Mouse (Mus musculus) right cerebral cortex, postnatal 4 days (tissue): ENCODE measurements at regions not wholly inside any gene's neighbourhood (a gene's known extent, or its start where the extent isn't known, plus 50 kb on each side); places are given as distances from the start of the nearest gene placed in this dataset.

Experiments
- DNase-seq: peaks from one replicate; pipeline ENCODE4 v3.0.0-alpha.2; 2022

DNA sequence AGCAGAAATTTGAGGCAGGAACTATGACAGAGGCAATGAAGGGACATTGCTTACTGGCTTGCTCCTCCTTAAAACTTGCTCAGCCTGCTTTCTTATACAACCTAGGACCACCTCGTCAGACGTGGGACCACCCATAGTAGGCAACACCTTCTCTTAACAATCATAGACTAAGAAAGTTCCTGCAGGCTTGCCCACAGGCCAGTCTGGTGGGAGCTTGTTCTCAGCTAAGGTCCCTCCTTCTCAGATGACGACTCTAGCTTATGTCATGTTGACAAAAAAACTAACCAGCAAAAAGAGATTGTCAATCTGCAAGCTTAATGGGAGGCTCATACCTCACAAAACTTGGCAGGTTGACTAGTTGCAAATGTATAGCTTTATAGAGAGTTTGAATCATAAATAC lies 56.5 kb upstream of the Lsm6 start:
- no peak for DNase-seq

DNA sequence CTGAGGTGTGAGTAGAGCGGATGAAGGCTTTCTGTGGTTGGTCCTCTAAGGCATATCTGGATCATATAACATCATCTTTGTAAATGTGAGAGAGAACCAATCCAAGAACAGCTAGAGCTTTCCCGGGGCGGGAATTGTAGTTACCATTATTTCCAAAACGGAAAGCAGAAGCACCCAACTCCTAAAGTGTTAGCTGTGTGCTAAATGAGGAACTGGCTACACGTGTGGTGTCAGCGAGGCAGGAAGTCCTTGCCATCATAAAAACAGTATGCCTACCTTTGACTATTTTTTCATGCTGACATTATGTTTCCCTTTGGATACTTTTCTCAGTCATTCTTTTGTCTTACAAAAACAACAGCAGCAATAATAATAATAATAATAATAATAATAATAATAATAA lies 68.8 kb upstream of the Lsm6 start:
- no peak for DNase-seq

DNA sequence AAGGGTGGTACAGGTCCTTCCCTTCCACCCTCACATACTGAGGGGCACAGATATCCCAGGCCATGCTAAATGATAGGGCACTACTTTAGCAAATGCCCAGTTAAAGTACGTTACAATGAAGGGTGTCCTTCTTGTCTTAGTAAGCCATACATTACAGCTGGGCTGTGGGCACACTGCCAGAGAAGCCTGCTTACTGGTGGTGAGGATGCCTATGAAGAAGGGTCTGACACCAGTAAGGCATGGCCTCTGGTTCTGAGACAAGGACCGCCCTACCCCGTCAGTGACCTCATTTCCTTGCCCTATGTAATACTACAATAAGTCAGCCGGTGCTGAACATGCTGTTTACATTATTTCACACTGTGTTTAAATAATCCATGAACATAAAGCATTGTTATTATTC lies 69.6 kb upstream of the Lsm6 start:
- DNase-seq: peak; percentile 9

DNA sequence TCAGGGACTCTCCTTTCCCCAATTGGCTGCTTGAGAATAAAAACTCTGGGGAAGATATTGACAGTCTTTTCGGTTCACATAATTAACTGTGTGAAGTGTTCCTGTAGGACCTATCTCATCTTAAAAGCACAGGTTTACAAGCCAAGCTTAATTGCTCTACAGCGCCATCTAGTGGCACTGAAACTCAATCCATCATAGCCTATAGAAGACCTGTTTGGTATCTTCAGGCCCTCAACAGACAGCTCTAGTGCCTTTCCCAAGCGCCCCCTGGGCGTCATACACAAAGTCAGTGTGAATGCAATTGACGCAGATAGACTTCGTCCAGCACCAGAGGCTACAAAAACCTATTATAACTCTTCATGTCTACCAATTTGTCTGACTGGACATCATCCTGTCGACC lies 78.9 kb upstream of the Lsm6 start:
- DNase-seq: peak; percentile 62

DNA sequence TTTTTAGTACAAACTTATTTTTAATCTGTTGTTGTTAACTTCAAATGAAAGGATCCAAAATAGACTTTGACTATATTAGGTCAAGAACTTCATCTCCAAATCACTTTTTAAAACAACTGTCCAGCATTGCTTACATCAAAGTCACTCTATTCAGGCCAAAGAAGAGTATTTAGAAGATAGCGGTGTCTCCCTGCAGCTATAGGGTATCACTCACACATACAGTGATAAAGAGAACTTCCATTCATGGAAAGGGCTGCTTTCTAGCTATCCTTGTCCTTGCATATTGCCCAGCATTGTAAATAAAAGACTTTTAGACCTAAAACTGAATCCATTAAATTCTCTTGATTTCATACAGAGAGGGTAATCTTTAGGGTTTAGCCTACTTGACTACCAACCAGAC lies 82.1 kb upstream of the Lsm6 start:
- no peak for DNase-seq

DNA sequence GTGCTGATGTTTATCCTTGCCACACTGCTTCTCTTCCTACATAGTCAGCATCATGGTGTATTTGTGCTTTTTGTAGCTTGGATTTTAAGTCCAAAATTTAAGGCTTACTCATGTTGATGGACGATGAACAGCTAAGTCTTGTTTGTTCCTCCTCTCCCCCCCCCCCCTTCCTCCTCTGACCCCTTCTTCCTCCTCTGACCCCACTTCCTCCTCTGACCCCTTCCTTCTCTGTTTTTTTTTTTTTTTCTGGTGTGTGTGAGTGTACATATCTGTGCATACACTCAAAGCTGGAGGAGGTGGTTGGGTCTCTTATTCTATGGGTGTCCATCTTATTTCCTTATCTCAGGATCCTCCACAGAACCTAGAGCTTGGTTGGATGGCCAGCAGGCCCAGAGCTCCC lies 87.0 kb upstream of the Lsm6 start:
- no peak for DNase-seq

DNA sequence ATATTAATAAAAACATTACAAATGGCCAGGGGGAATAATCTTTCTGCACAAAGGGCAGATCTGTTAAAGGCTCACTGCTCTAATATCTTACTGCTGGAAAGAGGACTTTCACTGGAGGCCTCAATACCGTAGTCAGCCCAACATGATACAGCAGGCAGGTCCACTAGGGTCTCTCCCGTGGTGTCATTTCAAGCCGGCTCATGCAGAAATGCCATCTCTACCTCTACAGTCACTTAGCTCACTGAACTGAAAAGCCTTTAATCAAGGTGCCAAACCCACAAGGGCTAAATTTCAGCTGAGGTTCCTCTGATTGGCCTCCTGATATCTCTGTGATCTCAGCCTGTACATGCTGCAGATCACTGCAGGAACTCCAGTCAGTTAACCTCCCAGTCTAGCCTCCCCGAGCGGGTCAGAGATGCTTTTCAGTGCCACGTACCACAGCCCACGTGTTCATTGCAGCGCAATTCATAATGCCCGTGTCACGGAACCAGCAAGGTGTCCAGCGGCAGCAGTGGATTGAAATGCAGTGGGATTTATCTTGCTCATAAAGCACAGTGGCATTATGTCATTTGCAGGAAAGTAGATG lies 90.4 kb upstream of the Lsm6 start:
- DNase-seq: no peak

DNA sequence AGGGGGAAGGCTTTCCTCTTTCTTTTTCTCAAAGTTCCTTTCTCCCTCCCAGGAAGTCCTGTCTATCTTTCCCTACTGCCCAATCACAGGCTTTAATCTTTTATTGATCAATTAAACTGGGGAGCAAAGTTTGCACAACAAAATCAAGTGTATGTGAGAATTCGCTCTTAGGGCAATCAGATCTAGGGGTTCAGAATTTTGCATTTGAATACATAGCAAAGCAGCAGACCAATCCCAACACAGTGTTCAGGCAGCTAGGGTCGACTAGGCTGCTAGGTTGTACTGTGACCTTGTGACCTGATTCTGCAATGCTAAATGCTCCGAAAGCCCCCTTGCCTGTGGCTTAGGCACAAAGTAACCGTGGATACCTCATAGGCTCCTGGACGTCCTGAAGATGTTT lies 91.5 kb upstream of the Lsm6 start:
- no peak for DNase-seq

DNA sequence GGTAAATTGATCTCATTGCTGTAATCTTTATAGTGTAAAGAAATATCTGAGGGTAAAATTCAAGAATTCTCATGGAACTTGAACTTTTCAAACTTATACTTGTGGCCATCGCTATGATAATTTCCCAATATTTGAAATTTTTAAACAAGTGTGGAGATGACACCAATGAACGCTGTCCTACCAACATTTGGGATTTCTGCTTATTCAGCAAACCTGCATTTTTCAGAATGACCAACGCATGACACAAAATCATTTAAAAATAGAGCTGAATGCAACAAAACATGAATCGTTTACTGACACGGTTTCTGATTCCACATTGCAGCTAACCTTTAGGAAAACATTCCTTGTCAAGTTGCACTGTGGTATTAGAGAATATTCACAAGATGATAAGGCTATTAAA lies 92.9 kb upstream of the Lsm6 start:
- no peak for DNase-seq

DNA sequence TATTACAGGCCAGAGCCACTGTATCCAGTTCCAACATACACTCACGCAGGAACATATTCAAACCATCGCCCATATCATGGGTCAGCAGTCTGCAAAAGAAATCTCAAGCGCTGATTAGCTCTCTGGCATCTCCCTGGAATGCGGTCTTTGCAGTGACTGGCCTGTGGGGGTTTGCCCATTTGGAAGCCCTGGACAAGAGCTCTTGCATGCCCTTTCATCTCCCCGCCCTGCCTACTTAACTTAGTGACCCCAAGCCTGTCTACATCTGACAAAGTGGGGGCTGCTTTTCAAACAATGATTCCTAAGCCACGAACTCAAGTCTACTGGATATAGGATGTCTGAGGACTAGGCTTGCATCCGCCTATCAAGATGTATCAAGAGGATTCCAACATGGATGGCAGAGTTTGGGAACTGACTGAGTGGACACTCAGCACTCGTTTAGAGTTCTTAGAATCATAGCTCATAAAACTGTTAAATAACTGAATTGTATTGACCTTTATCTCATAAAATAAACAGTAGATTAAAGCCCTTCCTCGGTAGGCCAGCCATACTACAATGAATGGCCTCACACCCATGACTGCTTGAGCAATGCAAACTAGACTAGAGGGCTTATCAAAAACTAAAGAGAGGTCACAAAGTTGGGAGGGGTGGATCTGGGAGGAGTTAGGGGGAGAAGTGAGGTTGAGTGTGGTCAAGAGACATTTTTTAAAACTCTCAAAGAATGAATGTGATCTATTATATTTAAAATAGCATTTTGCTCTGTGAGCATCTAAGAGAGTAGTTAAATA lies 97.4 kb upstream of the Zfp827 start:
- DNase-seq: no peak

DNA sequence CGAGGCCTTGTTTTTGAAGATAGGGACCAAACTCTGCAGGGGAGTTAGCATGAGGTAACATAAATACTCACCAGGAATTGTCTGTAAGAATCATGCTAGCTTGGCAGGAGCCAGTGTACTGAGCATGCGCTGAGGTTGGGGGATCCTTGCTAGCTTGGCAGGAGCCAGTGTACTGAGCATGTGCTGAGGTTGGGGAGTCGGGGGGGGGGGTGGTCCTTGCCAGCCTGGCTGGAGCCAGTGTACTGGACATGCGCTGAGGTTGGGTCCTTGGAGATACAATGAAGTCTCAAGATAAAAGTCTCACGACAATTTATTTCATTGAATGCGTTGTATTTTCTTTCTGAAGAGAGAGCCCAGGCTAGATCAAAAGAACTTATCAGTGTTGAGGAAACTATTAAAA lies 96.2 kb upstream of the Zfp827 start:
- no peak for DNase-seq

DNA sequence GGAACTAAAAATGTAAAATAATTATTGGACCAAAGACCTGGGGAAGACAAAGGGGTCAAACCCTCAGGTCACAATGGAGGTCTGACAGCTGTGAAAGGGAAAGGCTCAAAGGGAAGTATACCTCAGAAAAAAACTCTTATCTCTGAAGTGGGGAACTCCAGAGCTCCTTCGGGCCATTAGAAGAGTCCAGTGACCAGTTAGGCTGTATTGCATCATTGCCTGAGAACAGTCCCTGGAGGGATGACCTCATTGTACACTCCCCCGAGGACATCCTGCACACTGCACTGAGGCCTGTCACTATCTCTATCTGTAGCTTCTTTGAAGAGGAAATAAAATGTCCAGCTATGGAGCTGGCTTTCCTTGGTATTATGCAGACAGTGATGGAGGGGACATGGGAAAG lies 88.2 kb upstream of the Zfp827 start:
- DNase-seq: no peak

DNA sequence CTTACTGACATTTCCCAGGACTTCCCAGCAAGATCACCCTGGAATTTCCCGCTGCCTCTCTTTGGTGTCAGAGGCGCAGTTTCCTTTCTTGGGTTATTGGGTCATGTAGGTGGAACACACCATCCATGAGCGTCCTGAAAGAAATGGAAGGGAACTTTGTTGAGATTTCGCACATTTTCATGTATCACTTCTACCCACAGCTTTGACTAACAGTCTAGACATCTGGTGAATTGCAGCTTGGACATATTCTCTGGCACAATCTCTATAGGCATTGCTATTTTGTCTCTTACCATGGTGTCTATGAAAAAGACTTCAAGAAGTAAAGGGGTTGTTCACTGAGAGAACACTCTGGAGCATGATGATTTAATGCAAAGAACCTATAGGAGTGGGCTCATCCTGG lies 86.7 kb upstream of the Zfp827 start:
- no peak for DNase-seq

DNA sequence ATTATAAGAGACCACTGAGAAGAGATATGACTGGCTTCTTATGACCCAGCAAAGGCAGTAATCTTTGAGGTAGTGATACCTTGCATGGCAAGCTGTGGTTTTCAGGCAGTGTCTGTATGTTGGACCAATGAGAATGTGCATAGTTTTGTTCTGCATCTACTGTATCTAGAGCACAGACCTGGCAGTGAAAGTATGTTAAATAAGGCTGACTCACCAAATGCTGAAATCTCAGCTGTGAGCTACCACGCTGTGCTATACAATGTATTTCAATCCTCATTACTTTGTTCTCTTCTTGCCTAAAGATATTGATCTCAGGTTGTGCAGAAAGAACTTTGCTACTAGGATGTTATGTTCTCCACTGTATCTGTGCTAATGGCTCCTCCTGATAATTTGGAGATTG lies 83.9 kb upstream of the Zfp827 start:
- no peak for DNase-seq

DNA sequence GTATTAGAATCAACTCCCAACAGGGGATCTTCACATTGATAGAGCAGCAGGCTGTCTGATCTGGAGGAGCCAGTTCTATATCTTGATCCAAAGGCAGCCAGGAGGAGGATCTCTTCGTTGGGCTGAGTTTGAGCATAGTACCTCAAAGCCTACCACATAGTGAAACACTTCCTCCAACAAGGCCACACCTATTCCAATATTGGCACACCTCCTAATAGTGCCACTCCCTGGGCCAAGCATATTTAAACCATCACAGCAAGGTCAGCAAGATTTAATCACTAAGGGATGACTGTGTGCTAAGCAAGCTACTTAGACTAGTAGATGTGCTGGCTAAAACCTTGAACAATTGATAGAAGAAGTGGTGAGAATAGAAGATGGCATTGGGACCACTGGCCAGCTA lies 82.6 kb upstream of the Zfp827 start:
- DNase-seq: no peak

DNA sequence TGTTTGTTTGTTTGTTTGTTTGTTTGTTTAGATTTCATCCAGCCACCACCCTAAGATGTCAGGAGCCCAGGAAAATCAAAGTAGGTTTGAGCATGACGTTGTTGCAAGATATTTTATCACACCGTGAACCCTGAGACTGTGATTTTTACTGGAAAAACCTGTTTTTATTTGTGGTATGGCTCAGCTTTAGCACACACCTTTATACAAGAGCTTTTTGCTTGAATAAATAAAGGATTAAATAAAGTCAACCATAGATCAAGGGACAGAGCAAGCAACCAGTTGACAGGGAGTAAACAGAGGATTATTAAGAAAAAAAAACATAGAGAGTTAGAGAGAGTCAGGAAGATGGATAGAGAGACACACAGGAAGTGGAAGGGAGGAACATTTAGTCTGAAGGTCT lies 82.2 kb upstream of the Zfp827 start:
- DNase-seq: no peak

DNA sequence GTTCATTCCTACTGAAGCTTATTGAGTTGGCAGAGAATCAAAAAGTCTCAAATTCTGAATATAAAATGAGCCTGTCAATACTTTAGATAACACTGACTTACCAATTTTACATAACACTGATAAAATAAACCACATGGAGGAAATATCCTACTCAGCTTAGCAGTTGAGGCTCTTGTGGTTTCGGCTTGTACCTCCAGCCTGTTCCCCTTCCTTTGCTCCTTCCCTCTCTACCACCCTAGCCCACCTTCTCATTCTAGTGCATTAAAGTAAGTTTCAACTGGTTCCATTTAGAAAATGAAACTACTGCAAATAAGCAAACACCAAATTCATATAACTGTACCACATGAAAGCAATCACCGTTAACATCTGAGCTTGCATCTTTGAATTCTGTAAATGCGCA lies 53.2 kb upstream of the Zfp827 start:
- DNase-seq: no peak
